Mouse (Mus musculus): ENCODE data around the gene Tfam. TPM values are rescaled to one million over a fixed set of nuclear protein-coding genes. Genes with fewer than 3 reads are reported as not detected.
A peak's percentile ranks its signal among the peaks of the same experiment; 100 is the strongest.

The Tfam gene
- polyA plus RNA-seq, 1 experiment from 2014 or later = 33.4 TPM

DNA sequence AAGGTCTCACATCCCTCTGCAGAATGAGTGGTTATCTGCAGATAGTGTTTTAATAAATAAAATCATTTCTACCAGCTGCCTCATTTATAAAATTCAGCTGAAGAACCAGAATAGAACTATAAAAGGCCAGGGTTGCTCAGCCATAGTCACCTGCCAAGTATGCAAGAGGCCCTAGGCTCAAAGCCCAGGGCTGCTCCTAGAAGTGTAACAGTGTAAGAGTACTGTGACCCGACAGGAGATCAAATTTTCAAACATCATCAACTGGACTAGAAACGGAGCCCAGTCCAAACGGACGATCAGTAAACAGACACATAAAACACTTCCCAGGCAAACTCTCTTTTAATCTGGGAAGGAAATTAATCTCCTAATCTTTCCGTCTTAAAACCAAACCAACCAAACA lies 13.8 kb upstream of the Tfam start:
- Histone ChIP-seq H3K9me3 (ENCODE audit: low read length) (no peaks in the 10 kb centered on the region), H3K4me3 (ENCODE audit: low read depth, low read length) (no peak overlapping the region), H3K27ac (ENCODE audit: low read depth) (no peak overlapping the region), H3K9ac (replicated peaks) (no peak overlapping the region), H3K27me3 (ENCODE audit: insufficient read depth, low read length) (no peaks in the 10 kb centered on the region), H3K4me2 (ENCODE audit: low read depth, low read length) (no peak overlapping the region), H3K36me3 (replicated peaks; ENCODE audit: insufficient read depth, low read length) (no peaks in the 10 kb centered on the region; the same call in 1 of the 2 replicates), H3K4me1 (ENCODE audit: insufficient read depth) (no peaks in the 10 kb centered on the region)
- DNase-seq = no peak
- ATAC-seq = no peak
- no peak for TF ChIP-seq EP300 (IDR thresholded peaks at IDR 0.05; ENCODE audit: low read depth)
- TF ChIP-seq CTCF (IDR thresholded peaks at IDR 0.05; ENCODE audit: low read depth) = no peak
- 76% methylated on average over 5 of the region's 5 CpGs for WGBS (ENCODE audit: insufficient replicate concordance)

DNA sequence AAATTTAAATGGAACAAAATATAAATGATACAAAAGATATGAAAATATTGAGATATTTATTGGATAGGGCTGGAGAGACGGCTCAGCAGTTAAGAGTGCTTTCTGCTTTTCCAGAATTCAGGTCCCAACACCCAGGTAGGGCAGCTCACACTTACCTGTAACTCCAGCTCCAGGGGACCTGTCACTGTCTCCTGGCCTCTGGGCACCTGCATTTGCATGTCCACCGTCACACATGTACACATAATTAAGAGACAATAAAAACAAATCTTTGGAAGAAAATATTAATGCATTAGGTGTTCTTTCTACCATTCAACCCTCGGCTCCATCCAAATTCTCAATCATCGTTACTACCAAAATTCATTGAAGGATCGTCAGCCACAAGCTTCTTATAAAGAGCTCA lies 13.2 kb upstream of the Tfam start:
- DNase-seq = no peak
- Histone ChIP-seq H3K9ac (replicated peaks) (no peak overlapping the region), H3K27me3 (ENCODE audit: insufficient read depth, low read length) (no peaks in the 10 kb centered on the region), H3K4me2 (ENCODE audit: low read depth, low read length) (no peak overlapping the region), H3K36me3 (replicated peaks; ENCODE audit: insufficient read depth, low read length) (no peaks in the 10 kb centered on the region; the same call in 1 of the 2 replicates), H3K9me3 (ENCODE audit: low read length) (no peaks in the 10 kb centered on the region), H3K4me3 (ENCODE audit: low read depth, low read length) (no peak overlapping the region), H3K27ac (ENCODE audit: low read depth) (no peak overlapping the region), H3K4me1 (ENCODE audit: insufficient read depth) (no peaks in the 10 kb centered on the region)
- WGBS (ENCODE audit: insufficient replicate concordance) = 83% methylated on average over 5 of the region's 5 CpGs
- ATAC-seq = no peak
- TF ChIP-seq EP300 (IDR thresholded peaks at IDR 0.05; ENCODE audit: low read depth) (no peak), CTCF (IDR thresholded peaks at IDR 0.05; ENCODE audit: low read depth) (no peak)

DNA sequence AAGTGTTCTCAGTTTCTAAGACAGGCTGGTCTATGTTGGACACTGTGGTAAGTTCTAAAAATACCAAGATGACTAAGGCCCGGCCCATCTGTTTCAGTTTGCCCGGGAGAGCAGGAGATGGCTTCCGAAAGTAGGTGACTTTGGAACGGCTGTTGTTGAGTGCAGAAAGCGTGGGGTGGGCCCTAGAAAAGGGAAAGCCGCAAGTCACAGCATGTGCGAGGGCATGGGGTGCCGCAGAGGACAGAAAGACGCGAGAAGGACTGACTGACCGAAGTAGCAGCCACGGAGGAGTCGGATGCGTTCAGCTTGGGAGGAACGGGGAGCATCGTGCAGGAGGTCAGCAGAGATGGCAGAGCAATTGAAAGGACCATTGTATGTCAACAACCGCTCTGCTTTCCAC lies 12.4 kb upstream of the Tfam start:
- TF ChIP-seq CTCF (IDR thresholded peaks at IDR 0.05; ENCODE audit: low read depth) (no peak), EP300 (IDR thresholded peaks at IDR 0.05; ENCODE audit: low read depth) (no peak)
- WGBS (ENCODE audit: insufficient replicate concordance) = 76% methylated on average over 17 of the region's 17 CpGs

DNA sequence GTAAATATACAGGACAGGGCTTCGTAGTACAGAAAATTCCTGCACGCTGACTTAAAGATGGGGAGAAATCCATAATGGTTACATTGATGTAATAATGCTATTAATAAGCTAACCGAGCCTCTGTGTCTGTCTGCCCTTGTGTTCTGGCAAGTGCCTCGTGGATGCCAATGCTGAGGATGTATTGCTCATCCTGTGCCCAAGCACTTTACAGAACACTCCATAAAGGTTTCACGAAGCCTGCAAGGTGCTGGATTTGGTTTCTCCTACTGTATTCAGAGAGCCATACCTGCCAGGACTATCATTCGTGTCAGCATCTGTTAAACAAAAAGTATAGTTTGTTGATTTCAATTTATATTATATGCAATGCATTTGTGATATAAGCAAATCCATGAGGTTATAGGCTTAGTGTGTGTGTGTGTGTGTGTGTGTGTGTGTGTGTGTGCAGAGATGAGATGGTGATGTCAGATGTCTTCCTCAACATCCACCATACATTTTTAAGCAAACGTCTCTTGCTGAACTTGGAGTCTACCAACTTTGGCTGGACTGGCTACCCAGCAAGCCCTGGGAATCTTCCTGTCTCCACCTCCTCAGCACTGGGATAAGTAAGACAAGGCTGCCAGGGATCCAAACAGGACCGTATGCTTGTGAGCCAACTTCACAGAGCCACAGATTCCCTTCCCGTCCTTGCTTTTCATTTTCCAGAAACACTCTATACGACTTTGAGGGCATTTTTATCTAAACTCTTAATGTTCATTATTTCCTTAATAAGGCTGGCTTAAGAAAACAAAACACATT lies 11.2 kb upstream of the Tfam start:
- no peak for DNase-seq
- TF ChIP-seq CTCF (IDR thresholded peaks at IDR 0.05; ENCODE audit: low read depth) (no peak), EP300 (IDR thresholded peaks at IDR 0.05; ENCODE audit: low read depth) (no peak)
- ATAC-seq = no peak
- H3K4me1 ChIP-seq (ENCODE audit: insufficient read depth) = no peaks in the 10 kb centered on the region
- no peak overlapping the region for H3K9ac ChIP-seq (replicated peaks)
- no peaks in the 10 kb centered on the region for H3K27me3 ChIP-seq (ENCODE audit: insufficient read depth, low read length)
- H3K27ac ChIP-seq (ENCODE audit: low read depth) = no peak overlapping the region
- 73% methylated on average over 10 of the region's 10 CpGs for WGBS (ENCODE audit: insufficient replicate concordance)
- H3K4me3 ChIP-seq (ENCODE audit: low read depth, low read length) = no peak overlapping the region
- H3K4me2 ChIP-seq (ENCODE audit: low read depth, low read length) = no peak overlapping the region
- H3K9me3 ChIP-seq (ENCODE audit: low read length) = no peaks in the 10 kb centered on the region
- no peaks in the 10 kb centered on the region for H3K36me3 ChIP-seq (replicated peaks; ENCODE audit: insufficient read depth, low read length)

More for the DNA sequence above, 12.4 kb upstream of the Tfam start:
- H3K36me3 ChIP-seq (replicated peaks; ENCODE audit: insufficient read depth, low read length) = no peaks in the 10 kb centered on the region; the same call in 1 of the 2 replicates
- no peak overlapping the region for H3K4me3 ChIP-seq (ENCODE audit: low read depth, low read length)
- no peaks in the 10 kb centered on the region for H3K27me3 ChIP-seq (ENCODE audit: insufficient read depth, low read length)
- H3K27ac ChIP-seq (ENCODE audit: low read depth) = no peak overlapping the region
- no peaks in the 10 kb centered on the region for H3K4me1 ChIP-seq (ENCODE audit: insufficient read depth)
- H3K9me3 ChIP-seq (ENCODE audit: low read length) = no peaks in the 10 kb centered on the region
- H3K4me2 ChIP-seq (ENCODE audit: low read depth, low read length) = no peak overlapping the region
- DNase-seq (no peak), ATAC-seq (no peak)
- no peak overlapping the region for H3K9ac ChIP-seq (replicated peaks)

DNA sequence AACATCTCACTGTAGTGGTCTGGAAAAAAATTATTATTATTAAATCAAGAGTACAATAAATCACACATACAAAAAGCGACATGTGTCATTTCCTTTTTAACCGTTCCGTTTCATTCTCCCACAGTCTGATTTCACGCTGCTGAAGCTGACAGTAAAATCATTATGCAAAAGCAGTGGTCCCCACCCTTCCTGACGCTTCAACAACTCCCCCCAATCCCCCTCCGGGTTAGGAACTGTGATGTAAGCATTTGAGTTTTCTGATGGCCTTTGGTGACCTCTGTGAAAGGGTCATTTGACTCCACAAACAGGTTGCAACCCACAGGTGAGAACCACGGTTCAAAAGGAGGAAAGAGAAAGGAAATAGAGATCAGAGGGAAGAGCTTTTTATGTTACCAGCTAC lies 8.9 kb upstream of the Tfam start:
- no peak overlapping the region for H3K9ac ChIP-seq (replicated peaks)
- no peak overlapping the region for H3K27ac ChIP-seq (ENCODE audit: low read depth)
- H3K9me3 ChIP-seq (ENCODE audit: low read length) = no peaks in the 10 kb centered on the region
- no peak for ATAC-seq
- WGBS (ENCODE audit: insufficient replicate concordance) = 15% methylated on average over 7 of the region's 7 CpGs
- no peak overlapping the region for H3K4me2 ChIP-seq (ENCODE audit: low read depth, low read length)
- H3K4me1 ChIP-seq (ENCODE audit: insufficient read depth) = no peaks in the 10 kb centered on the region
- H3K36me3 ChIP-seq (replicated peaks; ENCODE audit: insufficient read depth, low read length) = no peaks in the 10 kb centered on the region
- no peaks in the 10 kb centered on the region for H3K27me3 ChIP-seq (ENCODE audit: insufficient read depth, low read length)
- no peak overlapping the region for H3K4me3 ChIP-seq (ENCODE audit: low read depth, low read length)
- DNase-seq = no peak
- TF ChIP-seq EP300 (IDR thresholded peaks at IDR 0.05; ENCODE audit: low read depth) (no peak), CTCF (IDR thresholded peaks at IDR 0.05; ENCODE audit: low read depth) (no peak)

DNA sequence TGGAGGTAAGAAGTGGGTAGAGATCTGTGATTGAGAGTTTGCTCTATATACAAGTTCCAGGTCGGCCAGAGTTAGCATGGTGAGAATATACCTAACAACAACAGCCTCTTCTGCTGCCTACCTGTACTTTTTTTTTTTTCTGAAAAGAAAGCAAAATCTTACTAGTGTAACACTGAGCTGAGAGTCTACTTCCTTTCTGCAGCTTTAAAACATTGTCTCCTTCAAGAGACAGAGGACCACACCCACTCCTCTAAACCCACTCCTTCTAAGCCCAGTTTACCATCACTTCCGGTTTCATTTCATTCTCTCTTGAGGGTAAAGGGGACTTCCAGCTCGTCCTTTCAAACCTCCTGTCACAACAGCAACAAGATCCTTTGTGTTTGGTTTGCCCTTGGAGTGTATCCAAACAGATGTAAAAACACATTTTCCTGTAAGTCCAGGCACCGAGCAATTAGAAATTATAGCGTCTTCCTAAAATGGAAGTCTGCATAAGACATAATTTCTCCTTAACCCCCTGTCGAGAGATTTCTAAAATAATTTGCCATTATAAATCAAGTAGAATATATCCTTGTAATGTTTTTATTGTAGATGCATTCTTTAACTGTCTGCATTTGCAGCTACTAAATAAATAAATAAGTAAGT lies 1.5 kb upstream of the Tfam start:
- DNase-seq (no peak), ATAC-seq (no peak)
- Histone ChIP-seq H3K27ac (ENCODE audit: low read depth) (peak overlapping the region; percentile 40; the same call in 1 of the 2 replicates), H3K4me1 (ENCODE audit: insufficient read depth) (peaks cover 13% of the 10 kb centered on the region), H3K4me2 (ENCODE audit: low read depth, low read length) (peak overlapping the region; percentile 53), H3K9ac (replicated peaks) (no peak overlapping the region), H3K4me3 (ENCODE audit: low read depth, low read length) (peak overlapping the region; percentile 20; the same call in 1 of the 2 replicates), H3K36me3 (replicated peaks; ENCODE audit: insufficient read depth, low read length) (peaks cover 8% of the 10 kb centered on the region), H3K27me3 (ENCODE audit: insufficient read depth, low read length) (no peaks in the 10 kb centered on the region), H3K9me3 (ENCODE audit: low read length) (no peaks in the 10 kb centered on the region)
- 45% methylated on average over 6 of the region's 6 CpGs for WGBS (ENCODE audit: insufficient replicate concordance)
- TF ChIP-seq EP300 (IDR thresholded peaks at IDR 0.05; ENCODE audit: low read depth) = peak; percentile 13; the same call in 1 of the 2 replicates
- no peak for TF ChIP-seq CTCF (IDR thresholded peaks at IDR 0.05; ENCODE audit: low read depth)
